Mouse (Mus musculus) heart, embryonic 13.5 days (tissue): ENCODE results near the gene Apoc2. TPM values are rescaled to one million over a fixed set of nuclear protein-coding genes. Genes with fewer than 3 reads are reported as not detected.
"Not testable (repeated sequence)": the region's sequence is repeated elsewhere in the genome, so short reads cannot be mapped to it uniquely, and the experiment has no call there.

Experiments used
- ATAC-seq: fragments of 200-750 bp; cut with Nextera tagmentation; 2 replicates; pipeline ENCODE4 v1.8.0; 2017; ENCODE audit warnings: moderate TSS enrichment; ENCODE audit not compliant: insufficient number of reproducible peaks, low FRiP score, low TSS enrichment; ENCODE audit errors: extremely low read depth
- H3K27ac ChIP-seq: fragments of 300-500 bp; sonication (generic); replicated peaks from 2 replicates; pipeline ENCODE4 v1.5.1; 2015; ENCODE audit warnings: moderate library complexity, mild to moderate bottlenecking, inconsistent platforms
- H3K27me3 ChIP-seq: fragments of 300-500 bp; sonication (generic); replicated peaks from 2 replicates; pipeline ENCODE4 v1.6.1; 2015; ENCODE audit warnings: mild to moderate bottlenecking, inconsistent platforms
- H3K36me3 ChIP-seq: fragments of 300-500 bp; sonication (generic); 2 replicates; pipeline ENCODE4 v1.6.1; 2015; ENCODE audit warnings: mild to moderate bottlenecking, inconsistent platforms
- H3K4me1 ChIP-seq: fragments of 300-500 bp; sonication (generic); 2 replicates; pipeline ENCODE4 v1.6.1; 2015; ENCODE audit warnings: inconsistent platforms
- H3K4me2 ChIP-seq: fragments of 300-500 bp; sonication (generic); 2 replicates; pipeline ENCODE4 v1.6.1; 2015; ENCODE audit warnings: inconsistent platforms, mild to moderate bottlenecking, moderate library complexity
- H3K4me3 ChIP-seq: fragments of 300-500 bp; sonication (generic); 2 replicates; pipeline ENCODE4 v1.5.1; 2015; ENCODE audit warnings: moderate library complexity, mild to moderate bottlenecking, inconsistent platforms
- H3K9ac ChIP-seq: fragments of 300-500 bp; sonication (generic); 2 replicates; pipeline ENCODE4 v1.6.1; 2015; ENCODE audit warnings: inconsistent platforms, mild to moderate bottlenecking, moderate library complexity
- H3K9me3 ChIP-seq: fragments of 300-500 bp; sonication (generic); 2 replicates; pipeline ENCODE4 v1.6.1; 2016; ENCODE audit warnings: inconsistent platforms
- WGBS: fragments of 180-500 bp; shearing (Covaris S2); methylation state at CpG from one replicate; pipeline ENCODE4 v1.1.7; 2015; ENCODE audit warnings: mixed read lengths; 5-methylcytosine and 5-hydroxymethylcytosine counted together
- polyA plus RNA-seq: library from polyadenylated mRNA; unstranded; fragments of >200 nt; fragmentation: Nextera tagmentation; extraction: Ambion mirVana; gene quantifications from 2 replicates; pipeline ENCODE4 v1.2.1, GENCODE M21; 2015

The Apoc2 gene
- polyA plus RNA-seq, 1 experiment from 2014 or later: 3.6 TPM

- Histone ChIP-seq H3K4me3 (no peak overlapping the region), H3K9me3 (no peaks in the 10 kb centered on the region), H3K9ac (no peak overlapping the region), H3K4me1 (peaks cover 44% of the 10 kb centered on the region), H3K27ac (no peak overlapping the region), H3K4me2 (no peak overlapping the region), H3K36me3 (peaks cover 2% of the 10 kb centered on the region; the same call in 1 of the 2 replicates), H3K27me3 (no peaks in the 10 kb centered on the region)
- WGBS: 74% methylated on average over 4 of the region's 4 CpGs
- ATAC-seq: no peak
These were observed 13.1 kb upstream of the Apoc2 start for GRCm38 (mm10) chr7:19690845-19691244.

DNA sequence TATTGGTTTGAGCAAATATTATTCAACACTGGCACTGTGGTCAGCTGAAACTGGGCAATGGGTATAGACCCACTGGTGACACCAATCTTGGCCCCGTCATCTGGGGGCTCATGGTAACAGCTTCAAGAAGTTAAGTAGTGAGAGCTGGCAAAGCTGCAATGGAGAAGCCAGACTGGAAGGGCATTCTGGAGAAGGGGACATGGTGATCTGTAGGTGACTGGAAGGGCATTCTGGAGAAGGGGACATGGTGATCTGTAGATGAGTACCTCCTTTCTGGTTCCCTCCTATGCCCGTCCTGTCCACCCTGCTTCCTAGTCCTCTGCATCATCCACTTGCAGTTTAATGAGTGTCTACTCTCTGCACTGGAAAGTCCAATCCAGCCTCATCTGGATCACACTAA lies 10.9 kb upstream of the Apoc2 start:
- Histone ChIP-seq H3K9ac (no peak overlapping the region), H3K4me3 (no peak overlapping the region), H3K36me3 (no peaks in the 10 kb centered on the region), H3K27me3 (no peaks in the 10 kb centered on the region), H3K4me2 (no peak overlapping the region), H3K4me1 (peaks cover 22% of the 10 kb centered on the region), H3K27ac (no peak overlapping the region), H3K9me3 (no peaks in the 10 kb centered on the region)
- ATAC-seq: no peak
- 87% methylated on average over 2 of the region's 2 CpGs for WGBS

DNA sequence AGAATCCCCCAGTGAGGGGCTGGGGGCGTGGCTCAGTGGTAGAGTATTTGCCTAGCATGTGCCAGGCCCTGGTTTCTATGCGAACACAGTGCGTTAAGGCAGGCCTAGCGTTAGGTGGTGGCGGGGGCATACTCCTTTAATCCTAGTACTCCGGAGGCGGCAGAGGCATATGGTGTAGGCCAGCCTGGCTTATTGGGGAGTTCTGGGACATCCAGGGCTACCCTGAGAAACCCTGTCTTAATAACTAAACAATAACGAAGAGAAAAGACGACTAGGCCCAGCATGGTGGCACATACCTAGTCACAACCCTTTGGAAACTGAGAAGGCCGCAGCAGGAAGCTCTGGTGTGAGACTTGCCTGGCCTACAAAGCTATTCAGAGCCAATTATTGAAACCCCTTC lies 10.4 kb upstream of the Apoc2 start:
- Histone ChIP-seq H3K4me1 (peaks cover 17% of the 10 kb centered on the region), H3K9me3 (no peaks in the 10 kb centered on the region), H3K9ac (no peak overlapping the region), H3K36me3 (no peaks in the 10 kb centered on the region), H3K4me3 (no peak overlapping the region), H3K27me3 (no peaks in the 10 kb centered on the region), H3K4me2 (no peak overlapping the region), H3K27ac (no peak overlapping the region)
- ATAC-seq: no peak
- WGBS: 90% methylated on average over 10 of the region's 10 CpGs

- not testable (repeated sequence) for H3K4me1 ChIP-seq, H3K9me3 ChIP-seq, H3K36me3 ChIP-seq, H3K4me2 ChIP-seq, H3K27me3 ChIP-seq, H3K9ac ChIP-seq, ATAC-seq, H3K27ac ChIP-seq, H3K4me3 ChIP-seq
- 47% methylated on average over 8 of the region's 8 CpGs for WGBS
These were observed 9.3 kb upstream of the Apoc2 start for GRCm38 (mm10) chr7:19686927-19687583.

GRCm38 (mm10) chr7:19686521-19686920 lies 8.8 kb upstream of the Apoc2 start:
- no peaks in the 10 kb centered on the region for H3K27me3 ChIP-seq
- no peak overlapping the region for H3K27ac ChIP-seq
- H3K36me3 ChIP-seq: no peaks in the 10 kb centered on the region
- WGBS: 81% methylated on average over 6 of the region's 6 CpGs
- H3K4me2 ChIP-seq: no peak overlapping the region
- no peaks in the 10 kb centered on the region for H3K9me3 ChIP-seq
- H3K4me3 ChIP-seq: no peak overlapping the region
- H3K9ac ChIP-seq: no peak overlapping the region
- ATAC-seq: 0 out of 2 replicates have a peak, but pooled peaks have one; percentile 14
- H3K4me1 ChIP-seq: peaks cover 3% of the 10 kb centered on the region

DNA sequence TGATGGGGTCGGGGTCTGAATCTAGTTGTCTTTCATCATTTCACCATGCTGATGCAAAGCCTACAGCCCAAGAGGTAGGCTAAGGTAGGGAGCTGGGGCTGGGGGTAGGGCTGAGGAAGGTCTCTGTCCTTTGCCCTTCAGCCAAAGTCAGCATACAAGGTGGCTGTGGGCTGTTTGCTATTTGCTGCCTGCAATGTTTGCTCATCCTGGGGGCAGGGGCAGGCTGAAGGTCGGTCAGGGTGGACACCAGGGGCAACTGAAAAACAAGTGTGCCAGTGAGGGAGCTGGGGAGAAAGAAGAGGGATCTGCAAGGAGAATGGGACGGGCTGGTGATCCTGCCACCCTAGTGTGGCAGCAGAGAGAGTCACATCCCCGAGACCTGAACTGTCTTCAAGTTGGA lies 7.6 kb upstream of the Apoc2 start:
- Histone ChIP-seq H3K36me3 (no peaks in the 10 kb centered on the region), H3K4me1 (peaks cover 7% of the 10 kb centered on the region; the same call in 1 of the 2 replicates), H3K9ac (no peak overlapping the region), H3K27ac (no peak overlapping the region), H3K4me2 (no peak overlapping the region), H3K9me3 (no peaks in the 10 kb centered on the region), H3K27me3 (no peaks in the 10 kb centered on the region), H3K4me3 (no peak overlapping the region)
- no peak for ATAC-seq
- 58% methylated on average over 4 of the region's 4 CpGs for WGBS

- H3K36me3 ChIP-seq: no peaks in the 10 kb centered on the region
- H3K4me2 ChIP-seq: no peak overlapping the region
- peaks cover 7% of the 10 kb centered on the region; the same call in 1 of the 2 replicates for H3K4me1 ChIP-seq
- H3K27ac ChIP-seq: no peak overlapping the region
- no peaks in the 10 kb centered on the region for H3K9me3 ChIP-seq
- no peak for ATAC-seq
- no peak overlapping the region for H3K4me3 ChIP-seq
- no peaks in the 10 kb centered on the region for H3K27me3 ChIP-seq
- H3K9ac ChIP-seq: no peak overlapping the region
- 76% methylated on average over 6 of the region's 6 CpGs for WGBS
These were observed 6.0 kb upstream of the Apoc2 start for GRCm38 (mm10) chr7:19683771-19684201.

GRCm38 (mm10) chr7:19682979-19683378 lies 5.2 kb upstream of the Apoc2 start:
- Histone ChIP-seq H3K27ac (no peak overlapping the region), H3K9me3 (no peaks in the 10 kb centered on the region), H3K4me1 (peaks cover 7% of the 10 kb centered on the region; the same call in 1 of the 2 replicates), H3K27me3 (no peaks in the 10 kb centered on the region), H3K4me3 (no peak overlapping the region), H3K36me3 (no peaks in the 10 kb centered on the region), H3K9ac (0 out of 2 replicates have a peak overlapping the region, but pooled peaks have one; percentile 5), H3K4me2 (no peak overlapping the region)
- 67% methylated on average over 3 of the region's 3 CpGs for WGBS
- ATAC-seq: no peak

- H3K27ac ChIP-seq: no peak within 1 kb of the TSS
- H3K9ac ChIP-seq: 0 out of 2 replicates have a peak within 1 kb of the TSS, but pooled peaks have one; percentile 24
- no peaks in the 10 kb centered on the region for H3K9me3 ChIP-seq
- no peak for ATAC-seq
- no peak within 1 kb of the TSS for H3K4me3 ChIP-seq
- H3K27me3 ChIP-seq: no peaks in the 10 kb centered on the region
- whole genome bisulfite sequencing: 46% methylated on average over 8 of the region's 8 CpGs
- no peaks in the 10 kb centered on the region for H3K36me3 ChIP-seq
- peaks cover 7% of the 10 kb centered on the region; the same call in 1 of the 2 replicates for H3K4me1 ChIP-seq
- no peak within 1 kb of the TSS for H3K4me2 ChIP-seq
These were observed 3.5 kb upstream of the Apoc2 start, which contains the start of the genes Gm44805 and Apoc4 for GRCm38 (mm10) chr7:19681202-19681694. Gm44805 (minus strand) TSS chr7:19681423. Apoc4 (minus strand) TSS chr7:19681479.

DNA sequence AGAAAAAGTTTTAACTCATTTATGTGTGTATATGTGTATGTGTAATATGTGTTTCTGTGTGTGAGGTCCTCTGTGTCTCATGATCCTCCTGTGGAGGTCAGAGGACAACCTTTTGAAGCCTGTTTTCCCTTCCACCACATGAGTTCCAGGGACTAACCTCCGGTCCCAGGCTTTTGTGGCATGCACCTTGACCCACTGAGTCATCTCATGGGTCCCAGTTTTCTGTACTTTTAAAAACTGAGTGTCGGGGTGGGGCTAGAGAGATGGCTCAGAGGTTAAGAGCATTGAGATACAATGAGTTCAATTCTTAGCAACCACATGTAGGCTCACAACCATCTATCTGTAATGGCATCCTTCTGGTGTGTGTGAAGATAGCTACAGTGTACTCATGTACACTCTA lies 3.0 kb upstream of the Apoc2 start:
- WGBS: 75% methylated on average over 2 of the region's 2 CpGs
- no peak overlapping the region for H3K27ac ChIP-seq
- H3K4me1 ChIP-seq: peaks cover 7% of the 10 kb centered on the region; the same call in 1 of the 2 replicates
- ATAC-seq: no peak
- no peaks in the 10 kb centered on the region for H3K9me3 ChIP-seq
- no peak overlapping the region for H3K9ac ChIP-seq
- no peaks in the 10 kb centered on the region for H3K27me3 ChIP-seq
- no peak overlapping the region for H3K4me3 ChIP-seq
- H3K4me2 ChIP-seq: no peak overlapping the region
- no peaks in the 10 kb centered on the region for H3K36me3 ChIP-seq

- no peak for ATAC-seq
- Histone ChIP-seq H3K9ac (no peak overlapping the region), H3K27ac (no peak overlapping the region), H3K9me3 (no peaks in the 10 kb centered on the region), H3K4me1 (peaks cover 7% of the 10 kb centered on the region; the same call in 1 of the 2 replicates), H3K27me3 (no peaks in the 10 kb centered on the region), H3K4me3 (no peak overlapping the region), H3K36me3 (no peaks in the 10 kb centered on the region), H3K4me2 (no peak overlapping the region)
- 95% methylated on average over 3 of the region's 3 CpGs for WGBS
These were observed 1.2 kb upstream of the Apoc2 start for GRCm38 (mm10) chr7:19678901-19679300.

DNA sequence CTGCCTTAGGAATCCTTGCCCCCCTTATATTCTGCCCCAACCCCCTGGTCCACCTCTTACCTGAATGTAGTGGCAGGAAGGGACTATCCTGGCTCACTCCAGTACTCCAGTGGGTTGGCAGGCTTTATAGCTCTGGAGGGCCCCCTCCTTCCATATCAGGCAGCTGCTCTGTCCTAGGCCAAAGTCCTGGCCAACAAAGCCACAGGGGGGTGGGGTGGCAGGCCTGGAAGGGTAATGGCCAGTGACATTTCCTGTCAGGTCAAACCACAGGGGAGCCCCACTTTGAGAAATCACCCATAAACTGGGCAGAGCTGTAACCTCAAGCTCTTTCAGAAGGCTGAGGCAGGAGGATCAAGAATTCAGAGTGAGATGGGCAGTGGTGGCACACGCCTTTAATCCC lies 1.1 kb downstream of the Apoc2 start:
- H3K4me3 ChIP-seq: no peak overlapping the region
- no peak overlapping the region for H3K9ac ChIP-seq
- no peaks in the 10 kb centered on the region for H3K27me3 ChIP-seq
- H3K27ac ChIP-seq: no peak overlapping the region
- ATAC-seq: no peak
- H3K4me2 ChIP-seq: no peak overlapping the region
- no peaks in the 10 kb centered on the region for H3K9me3 ChIP-seq
- 61% methylated on average over 1 of the region's 1 CpGs for WGBS
- H3K36me3 ChIP-seq: no peaks in the 10 kb centered on the region
- peaks cover 7% of the 10 kb centered on the region; the same call in 1 of the 2 replicates for H3K4me1 ChIP-seq
